Comparison of ENCODE assay signal across 8 mouse cellular contexts in the genomic region with DNA sequence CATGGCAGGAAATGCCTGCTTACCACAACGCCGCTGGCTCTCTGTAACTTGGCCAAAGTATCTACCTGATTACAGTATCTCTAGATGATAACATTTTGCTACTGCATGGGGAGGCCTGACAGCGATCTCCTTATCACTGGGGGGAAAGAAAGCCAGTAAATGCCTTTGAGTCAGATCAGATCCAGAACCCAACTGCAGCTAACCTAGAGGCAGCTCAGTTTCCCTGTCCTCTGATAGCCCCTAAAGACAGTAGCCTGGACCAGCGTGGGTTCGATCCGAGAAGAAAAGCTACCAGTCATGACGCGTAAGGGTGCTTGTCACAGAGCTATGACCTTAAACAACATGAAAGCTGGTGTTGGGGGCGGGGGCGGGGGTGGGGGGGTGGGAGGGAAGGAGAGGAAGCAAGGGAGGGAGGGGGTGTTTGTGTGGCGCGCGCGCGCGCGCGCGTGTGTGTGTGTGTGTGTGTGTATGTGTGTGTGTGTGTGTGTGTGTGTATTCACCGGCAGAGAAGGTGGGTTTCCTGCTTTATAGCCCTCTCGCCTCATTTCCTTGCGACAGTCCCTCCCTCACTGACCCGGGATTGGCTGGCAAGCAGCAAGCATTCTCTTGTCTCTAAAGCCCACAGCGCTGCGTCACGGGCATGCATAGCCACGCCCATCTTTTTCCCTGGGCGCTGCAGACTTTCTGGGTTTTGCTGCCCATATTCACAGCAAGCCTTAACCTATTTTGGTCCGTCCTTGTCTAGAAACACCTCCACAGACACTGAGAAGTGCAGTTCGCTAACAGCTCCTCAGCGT. TPM values are rescaled to one million over a fixed set of nuclear protein-coding genes. Genes with fewer than 3 reads are reported as not detected.
A peak's percentile ranks its signal among the peaks of the same experiment; 100 is the strongest.
DNase-seq lines count a peak whose midpoint lies in the region; ATAC-seq lines count a peak whose summit lies in the region.

No protein-coding gene starts in this region.

- peak overlapping the region; percentile 12 for H3K9ac ChIP-seq in embryonic facial prominence, embryonic 15.5 days
- peak overlapping the region; percentile 65 for H3K9ac ChIP-seq in limb, embryonic 13.5 days
- H3K9ac ChIP-seq in midbrain, embryonic 15.5 days: peak overlapping the region; percentile 55

- 5% methylated on average over 23 of the region's 31 CpGs for WGBS in embryonic facial prominence, embryonic 15.5 days
- WGBS in limb, embryonic 13.5 days: 8% methylated on average over 20 of the region's 31 CpGs
- WGBS in midbrain, embryonic 15.5 days: 8% methylated on average over 20 of the region's 31 CpGs

- H3K4me1 ChIP-seq in embryonic facial prominence, embryonic 15.5 days: peaks cover 10% of the 10 kb centered on the region
- peaks cover 8% of the 10 kb centered on the region; the same call in 1 of the 2 replicates for H3K4me1 ChIP-seq in limb, embryonic 13.5 days
- peaks cover 11% of the 10 kb centered on the region for H3K4me1 ChIP-seq in midbrain, embryonic 15.5 days

- peak overlapping the region; percentile 41 for H3K4me3 ChIP-seq in embryonic facial prominence, embryonic 15.5 days (replicated peaks)
- H3K4me3 ChIP-seq in limb, embryonic 13.5 days: peak overlapping the region; percentile 47
- peak overlapping the region; percentile 45 for H3K4me3 ChIP-seq in midbrain, embryonic 15.5 days

- DNase-seq in ovary, adult 18-20 months (ENCODE audit: low spot score): peak; percentile 86
- DNase-seq in ovary, postnatal 10 days (ENCODE audit: low spot score): no peak
- peak; percentile 87 to 91 for DNase-seq in heart, adult 9 months (ENCODE audit: low spot score in 2 of 2)
- DNase-seq in kidney, adult 9 months: peak; percentile 89
- peak; percentile 57 to 72 for DNase-seq in spleen, postnatal 14 days (ENCODE audit: low spot score in 2 of 2)

- H3K27ac ChIP-seq in embryonic facial prominence, embryonic 15.5 days (replicated peaks): peak overlapping the region; percentile 93
- peak overlapping the region; percentile 86 for H3K27ac ChIP-seq in limb, embryonic 13.5 days
- H3K27ac ChIP-seq in midbrain, embryonic 15.5 days: peak overlapping the region; percentile 80

- H3K4me2 ChIP-seq in embryonic facial prominence, embryonic 15.5 days (replicated peaks): peak overlapping the region; percentile 57
- peak overlapping the region; percentile 70 for H3K4me2 ChIP-seq in limb, embryonic 13.5 days (replicated peaks)
- peak overlapping the region; percentile 57 for H3K4me2 ChIP-seq in midbrain, embryonic 15.5 days

- peak; percentile 92 for ATAC-seq in embryonic facial prominence, embryonic 15.5 days (ENCODE audit: insufficient number of reproducible peaks, low FRiP score, low TSS enrichment, low read depth)
- peak; percentile 96 for ATAC-seq in limb, embryonic 13.5 days (ENCODE audit: low FRiP score, low read depth)
- peak; percentile 98 for ATAC-seq in midbrain, embryonic 15.5 days (replicated peaks)

- H3K9me3 ChIP-seq in embryonic facial prominence, embryonic 15.5 days (replicated peaks): no peaks in the 10 kb centered on the region
- no peaks in the 10 kb centered on the region for H3K9me3 ChIP-seq in limb, embryonic 13.5 days
- no peaks in the 10 kb centered on the region for H3K9me3 ChIP-seq in midbrain, embryonic 15.5 days

- no peaks in the 10 kb centered on the region for H3K36me3 ChIP-seq in embryonic facial prominence, embryonic 15.5 days
- H3K36me3 ChIP-seq in limb, embryonic 13.5 days: no peaks in the 10 kb centered on the region
- no peaks in the 10 kb centered on the region for H3K36me3 ChIP-seq in midbrain, embryonic 15.5 days (replicated peaks)

- H3K27me3 ChIP-seq in embryonic facial prominence, embryonic 15.5 days: no peaks in the 10 kb centered on the region
- H3K27me3 ChIP-seq in limb, embryonic 13.5 days: no peaks in the 10 kb centered on the region
- no peaks in the 10 kb centered on the region for H3K27me3 ChIP-seq in midbrain, embryonic 15.5 days (replicated peaks)

RNA-seq across cellular contexts. Expression of gene Slc11a2, which starts 18.5 kb away (rescaled TPM):
- polyA plus RNA-seq in embryonic facial prominence, embryonic 15.5 days (2015; fragmentation: Nextera tagmentation; extraction: Ambion mirVana): 23.6 and 25.9 TPM in 2 replicates
- 18.7 and 25.3 TPM in 2 replicates for polyA plus RNA-seq in limb, embryonic 13.5 days (2015; fragmentation: Nextera tagmentation; extraction: Ambion mirVana)
- polyA plus RNA-seq in midbrain, embryonic 15.5 days (2015; fragmentation: Nextera tagmentation; extraction: Ambion mirVana): 28.0 and 31.0 TPM in 2 replicates

RNA-seq across cellular contexts. Expression of gene Gm5475, which starts 21.4 kb away (rescaled TPM):
- polyA plus RNA-seq in embryonic facial prominence, embryonic 15.5 days (2015; fragmentation: Nextera tagmentation; extraction: Ambion mirVana): 0.07 TPM in 1 of 2 replicates, not detected in the other
- polyA plus RNA-seq in limb, embryonic 13.5 days (2015; fragmentation: Nextera tagmentation; extraction: Ambion mirVana): 0.05 TPM in 1 of 2 replicates, not detected in the other
- polyA plus RNA-seq in midbrain, embryonic 15.5 days (2015; fragmentation: Nextera tagmentation; extraction: Ambion mirVana): 0.09 TPM in 2 replicates

RNA-seq across cellular contexts. Expression of gene Letmd1, which starts 25.5 kb away (rescaled TPM):
- polyA plus RNA-seq in embryonic facial prominence, embryonic 15.5 days (2015; fragmentation: Nextera tagmentation; extraction: Ambion mirVana): 29.6 and 30.2 TPM in 2 replicates
- polyA plus RNA-seq in limb, embryonic 13.5 days (2015; fragmentation: Nextera tagmentation; extraction: Ambion mirVana): 34.1 and 34.3 TPM in 2 replicates
- polyA plus RNA-seq in midbrain, embryonic 15.5 days (2015; fragmentation: Nextera tagmentation; extraction: Ambion mirVana): 57.0 and 59.5 TPM in 2 replicates

RNA-seq across cellular contexts. Expression of gene Csrnp2, which starts 52.0 kb away (rescaled TPM):
- polyA plus RNA-seq in embryonic facial prominence, embryonic 15.5 days (2015; fragmentation: Nextera tagmentation; extraction: Ambion mirVana): 17.4 and 18.8 TPM in 2 replicates
- 23.8 and 24.9 TPM in 2 replicates for polyA plus RNA-seq in limb, embryonic 13.5 days (2015; fragmentation: Nextera tagmentation; extraction: Ambion mirVana)
- polyA plus RNA-seq in midbrain, embryonic 15.5 days (2015; fragmentation: Nextera tagmentation; extraction: Ambion mirVana): 53.5 and 55.7 TPM in 2 replicates

Comparison
In these comparisons a context has a peak if more than half of its experiments do, and no peak if none do; other contexts are left out.
1. H3K9ac ChIP-seq: peak in every context shown above with its lines; median percentile 65 in limb, embryonic 13.5 days; 55 in midbrain, embryonic 15.5 days; 12 in embryonic facial prominence, embryonic 15.5 days.